Mouse (Mus musculus): ENCODE results near the gene B3gnt2. TPM values are rescaled to one million over a fixed set of nuclear protein-coding genes. Genes with fewer than 3 reads are reported as not detected.
A peak's percentile ranks its signal among the peaks of the same experiment; 100 is the strongest.

The B3gnt2 gene
- polyA plus RNA-seq, 1 experiment from 2014 or later = 11.9 TPM

DNA sequence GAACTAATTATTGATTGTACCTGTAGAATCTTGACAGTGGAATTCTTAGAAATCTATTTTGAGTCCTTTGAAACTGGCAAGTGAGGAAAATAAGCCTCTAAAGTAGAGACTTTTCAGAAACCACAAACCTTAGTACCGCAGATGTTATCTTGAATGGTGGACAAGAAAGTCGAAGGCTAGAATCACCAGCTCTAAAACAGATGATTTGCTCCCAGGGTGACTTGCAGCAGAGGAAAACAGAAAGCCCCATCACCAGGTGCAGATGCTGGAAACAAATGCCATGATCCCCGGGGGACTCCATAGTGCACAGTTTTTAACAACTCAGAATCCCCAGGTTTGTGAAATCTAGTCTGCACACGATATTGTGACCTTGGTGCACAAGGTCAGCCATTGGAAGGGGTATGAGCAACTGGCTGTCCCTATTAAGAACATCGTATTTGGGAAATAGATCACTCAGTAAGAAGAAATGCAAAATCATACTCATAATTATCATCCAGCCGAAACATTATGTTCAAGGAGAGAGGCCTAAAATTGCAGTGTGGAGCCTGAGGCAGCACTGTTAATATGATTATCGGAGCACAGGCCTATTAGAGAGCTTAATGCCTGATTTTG, 5.0 kb upstream of the B3gnt2 start:
- Histone ChIP-seq H3K36me3 (no peaks in the 10 kb centered on the region), H3K27ac (no peak overlapping the region)

DNA sequence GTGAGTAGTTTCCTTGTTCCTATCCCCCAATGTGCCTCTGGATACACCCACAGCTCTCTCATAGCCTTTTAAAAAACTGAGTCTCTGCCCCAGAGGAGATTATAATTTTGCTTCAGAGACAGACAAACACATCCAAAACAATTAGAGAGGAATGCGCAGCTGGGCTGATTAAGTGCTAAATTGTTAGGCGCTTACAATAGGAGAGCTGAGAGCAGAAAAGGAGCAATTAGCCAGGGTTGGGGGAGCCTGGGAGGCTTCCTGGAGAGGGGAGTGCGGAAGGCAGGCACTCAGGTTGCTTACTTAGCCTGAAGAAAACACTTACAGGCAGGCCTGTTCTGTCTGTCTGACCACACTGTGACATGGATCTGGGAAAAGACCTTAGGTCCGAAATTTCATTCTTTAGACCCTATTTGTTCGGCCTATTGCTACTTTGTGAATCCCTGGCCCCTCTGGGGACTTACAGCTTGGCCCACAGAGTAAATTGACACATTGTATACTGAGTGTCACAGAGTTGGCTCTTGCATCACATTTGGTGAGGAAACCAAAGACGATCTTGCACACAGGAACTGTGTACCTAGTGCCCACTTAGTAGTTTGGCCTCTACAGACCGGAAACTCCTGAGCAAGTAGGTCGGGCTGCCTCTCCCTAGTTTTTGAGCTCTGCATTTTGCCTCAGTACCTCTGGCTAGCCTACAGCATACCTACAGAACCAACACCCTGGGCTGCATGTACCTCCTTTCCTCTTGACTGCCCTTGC, 3.7 kb upstream of the B3gnt2 start:
- no peak overlapping the region for H3K4me3 ChIP-seq (replicated peaks)
- no peak overlapping the region for H3K27ac ChIP-seq
- no peaks in the 10 kb centered on the region for H3K36me3 ChIP-seq
- H3K27me3 ChIP-seq (replicated peaks) = no peaks in the 10 kb centered on the region
- ATAC-seq = no peak
- WGBS = 67% methylated on average over 8 of the region's 8 CpGs
- H3K4me1 ChIP-seq (replicated peaks) = peaks cover 6% of the 10 kb centered on the region; the same call in 1 of the 2 replicates
- no peaks in the 10 kb centered on the region for H3K9me3 ChIP-seq
- no peak overlapping the region for H3K9ac ChIP-seq
- H3K4me2 ChIP-seq (replicated peaks) = no peak overlapping the region

More for the DNA sequence above, 5.0 kb upstream of the B3gnt2 start:
- Histone ChIP-seq H3K4me1 (replicated peaks) (no peaks in the 10 kb centered on the region), H3K27me3 (replicated peaks) (no peaks in the 10 kb centered on the region), H3K4me2 (replicated peaks) (no peak overlapping the region), H3K4me3 (replicated peaks) (no peak overlapping the region), H3K9ac (no peak overlapping the region), H3K9me3 (no peaks in the 10 kb centered on the region)
- ATAC-seq = no peak
- WGBS = 85% methylated on average over 7 of the region's 7 CpGs

DNA sequence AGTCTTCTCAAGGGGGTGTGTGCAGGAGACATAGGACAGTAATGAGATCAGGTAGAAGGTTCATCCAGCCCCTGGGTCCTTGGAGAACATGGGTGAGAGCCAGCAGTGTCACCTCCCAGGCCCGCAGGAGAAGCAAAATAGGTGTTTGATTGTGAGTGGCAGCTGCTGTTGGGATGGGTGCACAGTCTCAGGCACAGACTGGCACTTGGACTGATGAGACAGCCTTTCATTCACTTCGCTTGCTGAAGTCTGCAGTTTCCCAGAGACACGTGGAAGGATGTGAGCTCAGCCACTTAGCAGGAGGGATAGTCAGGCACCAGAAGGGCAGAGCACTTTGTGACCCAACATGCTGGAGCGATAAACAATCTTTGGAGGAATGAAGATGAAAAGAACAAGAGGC, 2.8 kb upstream of the B3gnt2 start:
- 50% methylated on average over 4 of the region's 4 CpGs for WGBS
- Histone ChIP-seq H3K27ac (no peak overlapping the region), H3K9me3 (no peaks in the 10 kb centered on the region), H3K4me1 (replicated peaks) (peaks cover 11% of the 10 kb centered on the region), H3K9ac (no peak overlapping the region), H3K4me3 (replicated peaks) (no peak overlapping the region), H3K4me2 (replicated peaks) (no peak overlapping the region), H3K36me3 (no peaks in the 10 kb centered on the region), H3K27me3 (replicated peaks) (peaks cover 6% of the 10 kb centered on the region; the same call in 1 of the 2 replicates)
- no peak for ATAC-seq

DNA sequence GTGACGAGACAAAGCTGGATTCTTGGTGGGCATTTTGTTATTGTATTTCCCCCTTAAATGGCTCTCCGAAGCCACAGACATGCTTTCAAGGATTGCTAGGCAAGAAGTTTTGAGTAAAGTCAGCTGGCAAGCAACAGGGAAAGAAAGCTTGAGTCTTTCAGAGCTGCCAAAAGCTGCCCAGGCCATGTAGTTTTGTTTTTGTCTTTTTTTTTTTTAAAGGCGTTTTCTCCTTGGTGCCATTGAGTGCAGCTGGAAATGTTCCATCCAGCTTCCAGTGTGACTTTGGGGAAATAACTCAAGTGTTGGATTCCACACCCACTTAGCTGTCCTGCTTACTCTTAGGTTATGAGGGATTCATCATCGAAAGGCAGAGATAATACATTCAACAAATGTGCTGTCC, 554 bp upstream of the B3gnt2 start:
- WGBS = 67% methylated on average over 4 of the region's 4 CpGs
- peaks cover 9% of the 10 kb centered on the region; the same call in 1 of the 2 replicates for H3K27me3 ChIP-seq (replicated peaks)
- H3K4me1 ChIP-seq (replicated peaks) = peaks cover 17% of the 10 kb centered on the region
- ATAC-seq = no peak
- no peak overlapping the region for H3K27ac ChIP-seq
- H3K9ac ChIP-seq = no peak overlapping the region
- no peaks in the 10 kb centered on the region for H3K9me3 ChIP-seq
- no peak overlapping the region for H3K4me2 ChIP-seq (replicated peaks)
- no peaks in the 10 kb centered on the region for H3K36me3 ChIP-seq
- no peak overlapping the region for H3K4me3 ChIP-seq (replicated peaks)

DNA sequence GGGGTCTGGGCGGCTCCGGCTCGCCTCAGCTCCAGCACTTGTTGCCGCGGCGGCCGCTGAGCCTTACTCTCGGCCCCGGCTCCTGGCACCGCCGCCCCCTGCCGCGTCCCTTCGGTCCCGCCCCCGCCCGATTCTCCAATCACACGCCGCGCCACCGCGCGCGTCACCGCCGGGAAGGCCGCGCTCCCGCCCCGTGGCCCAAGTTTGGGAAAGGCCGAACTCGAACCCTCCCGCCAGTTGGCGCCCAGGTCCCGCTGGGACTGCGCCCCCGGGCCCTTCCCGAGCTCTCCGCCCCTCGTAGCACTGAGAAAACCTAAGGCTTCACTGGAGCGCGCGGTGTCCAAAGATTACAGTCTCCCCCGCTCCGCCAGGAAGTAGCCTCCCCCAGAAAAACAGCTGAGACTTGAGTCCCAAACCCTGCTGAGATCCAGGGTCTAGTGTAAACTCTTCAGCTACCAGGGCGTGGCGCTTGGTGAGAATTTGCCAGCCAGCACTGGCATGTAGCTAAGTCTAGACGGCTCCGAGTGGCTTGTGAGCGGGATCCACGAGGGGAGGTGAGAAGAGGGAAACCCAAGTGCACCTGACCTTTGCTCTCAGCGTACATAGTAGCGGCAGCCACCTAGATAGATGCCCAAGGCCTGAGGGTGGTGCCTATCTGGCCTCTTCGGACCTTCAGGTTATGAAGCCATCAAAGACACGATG, 977 bp downstream of the B3gnt2 start:
- Histone ChIP-seq H3K27me3 (replicated peaks) (peaks cover 9% of the 10 kb centered on the region; the same call in 1 of the 2 replicates), H3K27ac (peak overlapping the region; percentile 86), H3K4me1 (replicated peaks) (peaks cover 17% of the 10 kb centered on the region), H3K36me3 (no peaks in the 10 kb centered on the region), H3K4me3 (replicated peaks) (peak overlapping the region; percentile 75), H3K9me3 (no peaks in the 10 kb centered on the region), H3K9ac (peak overlapping the region; percentile 74), H3K4me2 (replicated peaks) (peak overlapping the region; percentile 93)
- peak; percentile 94 for ATAC-seq
- WGBS = under 1% methylated on average over 55 of the region's 55 CpGs

DNA sequence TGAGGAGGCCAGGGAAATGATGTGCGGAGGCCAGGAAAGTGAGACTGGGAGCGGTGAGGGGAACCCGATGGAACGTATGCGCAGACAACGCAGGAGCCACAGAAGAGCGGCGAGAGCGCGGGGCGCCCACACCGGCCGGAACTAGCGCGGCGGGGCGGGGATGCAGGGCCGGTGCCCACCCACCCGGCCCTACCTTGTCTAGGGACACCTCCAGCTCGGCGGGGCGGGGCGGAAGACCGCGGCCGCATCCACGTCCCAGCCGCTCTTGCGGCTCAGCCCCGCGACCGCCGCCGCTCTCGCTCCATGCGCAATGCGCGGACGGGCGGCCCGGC, 1.5 kb downstream of the B3gnt2 start:
- H3K4me2 ChIP-seq (replicated peaks) = peak overlapping the region; percentile 93
- ATAC-seq = peak; percentile 85
- H3K27ac ChIP-seq = peak overlapping the region; percentile 86
- peaks cover 17% of the 10 kb centered on the region for H3K4me1 ChIP-seq (replicated peaks)
- no peaks in the 10 kb centered on the region for H3K9me3 ChIP-seq
- WGBS = under 1% methylated on average over 35 of the region's 41 CpGs
- H3K27me3 ChIP-seq (replicated peaks) = peaks cover 9% of the 10 kb centered on the region; the same call in 1 of the 2 replicates
- H3K36me3 ChIP-seq = no peaks in the 10 kb centered on the region
- H3K9ac ChIP-seq = peak overlapping the region; percentile 74
- H3K4me3 ChIP-seq (replicated peaks) = peak overlapping the region; percentile 75

DNA sequence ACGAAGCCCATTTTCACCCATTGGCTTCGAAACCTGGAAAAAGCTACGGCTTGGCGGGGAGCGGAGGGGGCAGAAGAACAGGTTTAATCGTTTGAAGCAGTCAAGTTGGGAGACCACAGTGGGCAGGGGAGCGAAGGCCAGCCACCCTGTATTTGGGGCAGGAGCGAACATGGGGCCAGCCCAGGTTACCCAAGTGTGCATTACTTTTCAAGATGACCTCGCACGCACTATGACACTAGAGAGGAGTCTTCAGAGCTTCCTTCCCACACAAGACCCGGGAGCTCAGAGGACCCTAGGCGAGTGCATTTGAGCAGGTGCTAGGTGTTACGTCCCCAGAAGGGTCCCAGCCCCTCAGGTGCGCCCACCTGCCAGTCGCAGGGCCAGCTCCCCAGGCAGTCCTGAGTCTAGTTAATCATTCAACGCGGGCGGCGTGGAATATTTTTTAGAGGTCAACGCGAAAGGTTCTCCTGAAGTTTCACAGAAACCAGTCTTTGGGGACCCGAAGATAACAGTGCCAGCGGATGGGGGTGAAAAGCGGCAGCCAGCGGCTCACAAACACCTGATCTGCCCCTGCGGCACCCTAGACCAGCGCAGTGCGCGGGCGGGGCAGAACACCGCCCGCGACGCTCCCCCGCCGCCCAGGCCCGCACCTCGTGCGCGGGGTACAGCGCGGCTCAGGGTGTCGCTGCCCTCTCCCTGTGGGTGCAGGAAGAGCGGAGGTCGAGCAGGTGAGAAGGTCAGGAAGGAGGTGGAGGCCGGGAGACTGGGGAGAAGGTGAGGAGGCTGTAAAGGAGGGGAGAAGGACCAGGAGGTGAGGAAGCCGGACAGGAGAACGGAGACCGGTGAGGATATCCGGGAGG, 2.1 kb downstream of the B3gnt2 start:
- peak overlapping the region; percentile 86 for H3K27ac ChIP-seq
- 4% methylated on average over 50 of the region's 50 CpGs for WGBS
- H3K4me3 ChIP-seq (replicated peaks) = peak overlapping the region; percentile 75
- ATAC-seq = peak; percentile 59
- H3K4me2 ChIP-seq (replicated peaks) = peak overlapping the region; percentile 93
- peaks cover 17% of the 10 kb centered on the region for H3K4me1 ChIP-seq (replicated peaks)
- H3K36me3 ChIP-seq = no peaks in the 10 kb centered on the region
- peaks cover 9% of the 10 kb centered on the region; the same call in 1 of the 2 replicates for H3K27me3 ChIP-seq (replicated peaks)
- peak overlapping the region; percentile 74 for H3K9ac ChIP-seq
- H3K9me3 ChIP-seq = no peaks in the 10 kb centered on the region

DNA sequence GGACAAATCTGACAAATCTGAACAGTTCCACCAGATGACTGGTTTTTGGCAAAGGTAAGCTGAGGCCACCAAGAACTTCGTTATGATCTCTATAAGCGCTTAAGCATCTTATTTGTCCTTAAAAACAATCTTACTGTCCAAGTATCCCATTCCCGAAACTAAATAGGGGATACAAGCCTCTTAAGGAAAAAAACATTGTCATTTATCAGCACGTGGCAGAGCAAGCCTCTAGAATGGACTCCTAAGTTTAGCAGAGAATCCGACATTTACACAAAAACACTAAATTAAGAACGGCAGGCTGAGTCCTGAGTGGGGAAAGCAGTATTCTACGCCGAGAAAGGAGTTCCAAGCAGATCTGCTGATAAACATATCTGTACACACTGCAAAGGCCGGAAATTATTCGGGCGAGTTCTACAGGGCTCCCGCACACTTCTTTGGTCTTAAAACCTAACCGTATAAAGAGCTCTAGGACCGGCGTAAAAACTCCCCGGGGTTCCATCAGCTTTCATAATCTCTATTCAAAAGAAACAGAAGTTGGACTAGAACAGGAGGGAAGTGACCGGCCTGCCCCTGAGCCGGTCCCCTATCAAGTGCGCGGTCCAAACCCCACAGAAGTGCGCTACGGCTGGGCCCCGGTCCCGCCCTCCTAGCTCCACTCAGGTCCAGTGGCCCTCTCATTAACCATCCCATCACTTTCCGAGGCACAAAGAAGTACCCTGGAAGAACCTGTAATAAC, 2.9 kb downstream of the B3gnt2 start:
- Histone ChIP-seq H3K4me1 (replicated peaks) (peaks cover 17% of the 10 kb centered on the region), H3K27ac (0 out of 2 replicates have a peak overlapping the region, but pooled peaks have one; percentile 86), H3K36me3 (no peaks in the 10 kb centered on the region), H3K4me3 (replicated peaks) (peak overlapping the region; percentile 75), H3K27me3 (replicated peaks) (peaks cover 9% of the 10 kb centered on the region; the same call in 1 of the 2 replicates), H3K9ac (peak overlapping the region; percentile 74; the same call in 1 of the 2 replicates), H3K9me3 (no peaks in the 10 kb centered on the region), H3K4me2 (replicated peaks) (peak overlapping the region; percentile 93)
- WGBS = 21% methylated on average over 25 of the region's 25 CpGs
- ATAC-seq = no peak

DNA sequence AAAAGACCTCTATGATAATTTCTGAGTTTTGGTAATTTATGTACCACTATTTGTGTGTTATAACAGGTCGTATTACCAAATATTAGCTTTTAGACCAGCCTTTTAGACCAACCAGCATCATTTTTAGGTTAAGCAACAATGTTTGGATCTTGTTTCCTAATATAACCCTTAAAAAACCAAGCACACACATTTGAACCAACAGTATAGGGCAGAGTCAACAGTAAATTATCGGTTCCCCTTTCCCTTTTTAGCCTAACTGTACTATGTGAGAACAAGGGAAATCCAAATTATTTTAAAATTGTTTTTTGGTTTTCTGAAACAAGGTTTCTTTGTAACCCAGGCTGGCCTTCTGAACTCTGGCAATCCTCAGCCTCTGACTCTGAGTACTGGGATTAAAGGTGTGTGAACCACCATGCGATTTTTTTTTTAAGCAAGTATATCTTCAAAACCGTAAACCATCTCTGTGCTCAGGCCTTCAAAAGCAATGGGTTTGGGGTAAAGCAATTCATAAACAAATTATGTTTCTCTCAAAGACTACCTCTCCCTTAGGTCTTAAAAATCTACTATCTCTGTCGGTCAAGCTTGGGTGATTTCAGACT, 3.6 kb downstream of the B3gnt2 start:
- H3K4me1 ChIP-seq (replicated peaks) = peaks cover 17% of the 10 kb centered on the region

DNA sequence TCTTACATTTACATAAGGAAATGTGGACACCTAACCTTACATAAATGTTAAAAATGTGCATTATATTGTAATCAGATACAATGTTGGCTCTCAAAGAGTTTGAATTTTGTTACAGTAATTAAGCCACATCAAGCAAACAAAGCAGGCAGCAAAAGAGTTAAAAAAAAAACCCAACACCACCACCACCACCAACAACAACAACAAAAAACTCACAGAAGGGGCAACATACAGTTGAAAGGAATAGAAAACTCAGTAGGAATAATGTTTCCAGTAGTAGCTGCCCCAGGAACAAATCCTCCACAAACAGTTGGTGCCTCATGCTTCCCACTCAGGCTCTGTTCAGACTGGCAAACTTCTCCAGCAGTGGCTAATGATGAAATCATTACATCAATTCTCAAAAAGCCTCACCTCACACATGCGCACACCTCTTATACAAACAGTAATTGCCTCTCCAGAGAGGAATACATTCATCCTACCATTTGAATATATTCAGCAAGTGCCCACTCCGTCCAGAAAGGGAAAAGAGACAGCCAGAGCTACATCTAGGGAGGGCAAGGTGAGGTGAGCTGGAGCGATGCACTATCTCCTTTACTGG, 4.3 kb downstream of the B3gnt2 start:
- Histone ChIP-seq H3K9ac (no peak overlapping the region), H3K4me1 (replicated peaks) (peaks cover 17% of the 10 kb centered on the region), H3K27me3 (replicated peaks) (peaks cover 9% of the 10 kb centered on the region; the same call in 1 of the 2 replicates), H3K9me3 (no peaks in the 10 kb centered on the region), H3K27ac (no peak overlapping the region), H3K4me2 (replicated peaks) (no peak overlapping the region), H3K4me3 (replicated peaks) (no peak overlapping the region), H3K36me3 (no peaks in the 10 kb centered on the region)
- 75% methylated on average over 3 of the region's 3 CpGs for whole genome bisulfite sequencing
- no peak for ATAC-seq

More for the DNA sequence above, 3.6 kb downstream of the B3gnt2 start:
- Histone ChIP-seq H3K9me3 (no peaks in the 10 kb centered on the region), H3K27me3 (replicated peaks) (peaks cover 9% of the 10 kb centered on the region; the same call in 1 of the 2 replicates), H3K4me3 (replicated peaks) (no peak overlapping the region), H3K4me2 (replicated peaks) (peak overlapping the region; percentile 93; the same call in 1 of the 2 replicates), H3K36me3 (no peaks in the 10 kb centered on the region), H3K27ac (no peak overlapping the region), H3K9ac (no peak overlapping the region)
- no peak for ATAC-seq
- 78% methylated on average over 5 of the region's 5 CpGs for WGBS
